Mouse (Mus musculus) erythroblast, embryonic 14.5 days (primary cell): Measurements from ENCODE around the gene Tbx4.

Experiments used
- GATA1 ChIP-seq: IDR thresholded peaks from 2 replicates; pipeline ENCODE4 v1.6.1; 2012; ENCODE audit warnings: low read length, inconsistent platforms, mixed read lengths
- TAL1 ChIP-seq: IDR thresholded peaks from 3 replicates; pipeline ENCODE4 v1.6.1; 2012; ENCODE audit warnings: low read length, inconsistent platforms, mixed read lengths

DNA sequence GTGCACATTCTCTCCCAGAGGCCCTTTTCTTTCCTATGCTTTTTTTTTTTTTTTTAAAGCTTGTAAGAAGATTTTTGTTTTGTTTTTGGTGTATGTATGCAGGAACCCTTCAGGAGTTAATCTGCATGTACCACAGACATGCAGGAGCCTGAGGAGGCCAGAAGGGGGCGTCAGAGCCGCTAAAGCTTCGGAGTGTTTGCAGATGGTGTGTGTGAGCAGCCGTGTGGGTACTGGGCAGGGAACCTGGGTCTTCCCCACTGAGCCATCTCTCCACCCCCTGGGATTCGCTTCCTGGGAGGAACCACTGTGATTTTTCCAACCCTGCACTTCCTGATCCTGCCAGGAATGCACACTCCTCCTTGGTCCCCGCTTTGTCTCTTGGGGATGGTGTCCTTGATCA, 35.5 kb upstream of the Tbx4 start:
- TF ChIP-seq GATA1 (no peak), TAL1 (no peak)
